Mouse (Mus musculus) right cerebral cortex, adult 2 months (tissue): ENCODE data around the gene Pnpla5.

Experiments
- DNase-seq, 2 experiments: peaks; one replicate each; pipeline ENCODE4 v3.0.0; 2021 to 2022; ENCODE audit warnings: low spot score in 2 of 2

The Pnpla5 gene

DNA sequence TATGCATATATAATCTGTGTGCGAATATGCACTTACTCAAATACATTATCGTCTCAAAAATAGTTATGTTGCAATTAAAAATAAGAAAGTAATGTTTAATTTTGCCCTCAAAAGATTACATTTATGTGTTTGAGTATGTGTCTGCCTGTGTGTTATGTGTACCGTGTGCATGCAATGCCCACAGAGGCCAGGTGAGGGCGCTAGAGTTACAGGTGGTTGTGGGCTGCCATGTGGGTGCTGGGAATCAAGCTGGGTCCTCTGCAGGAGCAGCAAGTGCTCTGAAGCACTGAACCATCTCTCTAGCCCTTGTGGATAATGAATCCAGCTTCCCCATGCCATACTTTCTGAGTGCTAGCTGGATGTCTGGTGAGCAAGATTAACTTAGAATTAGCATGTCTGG, 57.3 kb downstream of the Pnpla5 start:
- DNase-seq = no peak

DNA sequence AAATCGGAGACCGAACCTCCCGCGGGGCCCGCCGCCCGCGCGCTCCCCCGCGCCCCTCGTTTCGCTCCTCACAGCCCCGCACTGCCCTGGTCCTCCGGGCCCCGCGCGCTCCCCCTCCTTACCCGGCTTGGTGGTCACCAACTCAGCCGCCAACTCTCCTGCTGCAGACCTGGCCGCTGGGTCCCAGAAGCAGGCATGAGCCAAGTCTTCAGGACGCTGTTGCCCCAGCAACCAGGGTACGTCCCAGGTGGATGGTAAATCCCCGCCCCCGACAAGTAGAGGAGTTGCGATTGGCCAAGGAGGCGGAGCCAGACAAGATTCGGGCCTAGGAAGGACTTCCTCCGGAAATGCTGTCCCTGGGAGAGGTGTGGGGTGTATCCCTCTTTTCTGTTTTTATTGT, 57.8 kb downstream of the Pnpla5 start, which contains the start of gene Efcab6:
TSS of gene Efcab6 (minus strand) at position 240 of the 400 bp plus-strand sequence.
- peak; percentile 82 for DNase-seq
